Mouse (Mus musculus) limb, embryonic 14.5 days (tissue): ENCODE measurements around the gene Cntn2. TPM values are rescaled to one million over a fixed set of nuclear protein-coding genes. Genes with fewer than 3 reads are reported as not detected.

Experiments used
- ATAC-seq: fragments of 200-750 bp; cut with Nextera tagmentation; 2 replicates; pipeline ENCODE4 v1.8.0; 2017; ENCODE audit warnings: low read depth, moderate number of reproducible peaks, moderate TSS enrichment; ENCODE audit not compliant: low FRiP score
- DNase-seq: peaks from one replicate; pipeline ENCODE4 v3.0.0-alpha.2; 2015; ENCODE audit warnings: low spot score
- H3K27ac ChIP-seq: fragments of 300-500 bp; sonication (generic); replicated peaks from 2 replicates; pipeline ENCODE4 v1.5.1; 2014; ENCODE audit warnings: low read depth, mild to moderate bottlenecking, low read length, moderate library complexity, mixed read lengths
- H3K27me3 ChIP-seq: fragments of 300-500 bp; sonication (generic); 2 replicates; pipeline ENCODE4 v1.6.1; 2014; ENCODE audit warnings: low read length, mixed read lengths; ENCODE audit not compliant: control insufficient read depth, insufficient read depth
- H3K36me3 ChIP-seq: fragments of 300-500 bp; sonication (generic); 2 replicates; pipeline ENCODE4 v1.6.1; 2014; ENCODE audit warnings: mild to moderate bottlenecking, low read length, moderate library complexity, mixed read lengths; ENCODE audit not compliant: control insufficient read depth, insufficient read depth
- H3K4me1 ChIP-seq: fragments of 300-500 bp; sonication (generic); 2 replicates; pipeline ENCODE4 v1.6.1; 2014; ENCODE audit warnings: antibody characterized with exemption, low read length, mixed read lengths; ENCODE audit not compliant: control insufficient read depth, insufficient read depth
- H3K4me2 ChIP-seq: fragments of 300-500 bp; sonication (generic); replicated peaks from 2 replicates; pipeline ENCODE4 v1.6.1; 2014; ENCODE audit warnings: low read depth, mild to moderate bottlenecking, low read length, moderate library complexity; ENCODE audit not compliant: severe bottlenecking
- H3K4me3 ChIP-seq: fragments of 300-500 bp; sonication (generic); replicated peaks from 2 replicates; pipeline ENCODE4 v1.5.1; 2014; ENCODE audit warnings: low read length
- H3K9ac ChIP-seq: fragments of 300-500 bp; sonication (generic); 2 replicates; pipeline ENCODE4 v1.6.1; 2014; ENCODE audit warnings: mild to moderate bottlenecking, low read depth, low read length, moderate library complexity; ENCODE audit not compliant: severe bottlenecking
- H3K9me3 ChIP-seq: fragments of 300-500 bp; sonication (generic); 2 replicates; pipeline ENCODE4 v1.6.1; 2016; ENCODE audit warnings: low read length; ENCODE audit not compliant: control insufficient read depth
- POLR2A ChIP-seq: fragments of 200-500 bp; IDR thresholded peaks from 2 replicates; pipeline ENCODE4 v1.8.0; 2012; ENCODE audit warnings: inconsistent platforms, mild to moderate bottlenecking, moderate library complexity, borderline replicate concordance; ENCODE audit not compliant: insufficient read depth, insufficient read length; ENCODE audit errors: extremely low read depth
- WGBS: fragments of 180-500 bp; shearing (Covaris S2); extraction: QIAGEN DNeasy Blood & Tissue Kit; methylation state at CpG from one replicate; pipeline ENCODE4 v1.1.7; 2014; 5-methylcytosine and 5-hydroxymethylcytosine counted together
- polyA plus RNA-seq, 2 experiments: library from polyadenylated mRNA; depleted of rRNA in 1 of 2; stranded (reverse) in 1 of 2; unstranded in 1 of 2; fragments of >200 nt; fragmentation: Nextera tagmentation in 1 of 2; extraction: Ambion mirVana in 1 of 2; gene quantifications; 2 replicates each; pipeline versions ENCODE4 v1.2.1 to v1.2.3; 2012 to 2014

The Cntn2 gene
- polyA plus RNA-seq, 2 experiments = 0.84 to 1.1 TPM

DNA sequence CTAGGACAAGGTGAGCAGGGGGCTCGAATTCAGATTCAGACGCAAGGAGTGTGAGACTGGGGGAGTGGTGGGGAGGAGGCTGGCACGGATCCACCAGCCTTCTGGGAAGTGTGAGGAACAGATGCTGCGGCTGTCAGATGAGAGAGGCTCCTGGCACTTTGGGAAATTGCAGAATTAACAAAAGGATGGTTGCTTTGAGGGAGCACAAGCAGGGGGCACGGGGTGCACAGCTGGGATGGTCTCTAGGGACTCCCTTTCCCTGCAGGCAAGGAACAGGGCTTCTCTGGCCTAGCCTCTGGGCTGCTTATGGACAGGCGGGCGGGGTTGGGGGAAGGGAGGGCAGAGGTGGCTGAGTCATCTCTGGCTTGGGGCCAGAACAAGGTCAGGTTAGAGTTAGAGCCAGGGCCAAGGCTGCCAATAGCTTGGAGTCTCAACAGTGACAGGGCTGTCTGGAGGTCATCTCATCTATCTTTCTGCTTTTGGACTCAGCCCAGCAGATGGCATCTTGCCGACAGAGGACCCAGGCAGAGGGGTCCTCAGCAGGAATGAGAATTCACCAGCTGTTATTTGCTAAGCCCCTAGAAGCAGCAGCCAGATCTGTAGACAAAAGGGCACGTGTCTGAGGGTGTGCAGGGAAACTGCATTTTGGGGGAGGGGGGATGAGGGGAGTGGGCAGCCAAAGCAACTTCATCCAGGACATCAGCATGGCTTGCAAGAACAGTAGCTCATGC, 15.0 kb upstream of the Cntn2 start:
- H3K9ac ChIP-seq = no peak overlapping the region
- H3K9me3 ChIP-seq = no peaks in the 10 kb centered on the region
- no peaks in the 10 kb centered on the region for H3K27me3 ChIP-seq
- H3K27ac ChIP-seq = no peak overlapping the region
- DNase-seq (peak; percentile 37), ATAC-seq (peak; percentile 67; the same call in 1 of the 2 replicates)
- 24% methylated on average over 9 of the region's 9 CpGs for WGBS
- H3K4me1 ChIP-seq = peaks cover 8% of the 10 kb centered on the region; the same call in 1 of the 2 replicates
- TF ChIP-seq POLR2A = no peak
- no peak overlapping the region for H3K4me2 ChIP-seq
- no peaks in the 10 kb centered on the region for H3K36me3 ChIP-seq
- no peak overlapping the region for H3K4me3 ChIP-seq

DNA sequence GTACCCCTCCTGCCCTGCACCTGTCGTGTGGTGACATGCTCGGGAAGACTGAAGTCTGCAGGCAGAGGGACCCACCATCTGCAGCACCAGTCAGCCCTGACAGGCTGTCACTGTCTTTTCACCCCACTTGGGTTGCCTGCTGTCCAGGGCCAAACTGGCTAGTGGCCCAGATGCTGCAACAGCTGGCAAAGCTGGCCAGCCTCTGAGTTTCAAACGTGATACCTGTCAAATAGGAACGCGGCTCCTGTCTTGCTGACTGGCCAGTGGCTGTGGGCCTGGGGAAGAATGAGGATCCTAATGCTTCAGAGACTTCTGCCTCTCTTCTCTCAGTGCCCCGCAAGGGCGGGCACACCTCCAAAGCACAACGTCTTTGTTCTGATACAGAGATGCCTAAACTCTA, 733 bp upstream of the Cntn2 start:
- TF ChIP-seq POLR2A = no peak
- no peak overlapping the region for H3K9ac ChIP-seq
- H3K36me3 ChIP-seq = no peaks in the 10 kb centered on the region
- no peaks in the 10 kb centered on the region for H3K9me3 ChIP-seq
- H3K27me3 ChIP-seq = peaks cover 48% of the 10 kb centered on the region
- DNase-seq = no peak
- 77% methylated on average over 8 of the region's 8 CpGs for WGBS
- H3K4me2 ChIP-seq = no peak overlapping the region
- H3K4me1 ChIP-seq = peaks cover 8% of the 10 kb centered on the region; the same call in 1 of the 2 replicates
- H3K4me3 ChIP-seq = no peak overlapping the region
- no peak for ATAC-seq
- H3K27ac ChIP-seq = no peak overlapping the region

DNA sequence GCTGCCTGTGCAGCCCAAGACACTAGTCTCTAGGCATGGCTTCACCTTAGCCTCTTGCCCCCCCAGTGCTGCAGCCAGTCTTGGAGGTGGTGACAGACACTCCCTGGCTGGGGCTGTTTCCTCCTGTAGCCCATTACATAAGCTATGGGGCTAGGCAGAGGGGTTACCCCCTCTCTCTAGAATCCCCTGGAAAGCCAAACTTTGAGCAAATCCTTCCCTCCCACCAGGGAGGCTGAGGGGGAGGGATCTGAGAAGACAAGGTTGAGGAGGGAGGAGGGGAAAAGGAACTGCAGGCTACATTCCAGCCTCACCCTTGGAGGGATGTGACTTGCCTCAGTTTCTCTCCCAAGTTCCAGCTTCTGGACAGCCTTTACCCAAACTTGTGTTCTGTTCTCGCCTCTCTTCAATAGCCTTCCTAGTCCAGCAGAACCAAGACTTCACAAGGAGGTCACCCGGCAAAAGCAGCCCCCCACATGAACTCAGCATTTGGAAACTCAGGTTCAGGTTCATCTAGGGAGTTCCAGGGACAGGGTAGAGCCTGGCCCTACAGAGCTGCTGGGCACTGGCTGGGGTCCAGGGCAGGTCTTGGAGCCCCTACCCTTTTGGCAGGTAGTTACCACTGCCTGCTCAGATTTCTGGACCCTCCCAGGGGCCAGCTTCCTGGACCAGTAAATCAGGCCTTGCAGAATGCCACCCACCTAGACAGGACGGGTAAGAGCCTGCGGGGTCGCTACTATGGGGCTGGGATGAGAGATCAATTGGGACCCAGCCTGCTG, 1.0 kb downstream of the Cntn2 start:
- no peak for TF ChIP-seq POLR2A
- 11% methylated on average over 5 of the region's 5 CpGs for WGBS
- Histone ChIP-seq H3K27ac (no peak overlapping the region), H3K4me1 (peaks cover 8% of the 10 kb centered on the region; the same call in 1 of the 2 replicates), H3K4me2 (peak overlapping the region; percentile 46), H3K9me3 (no peaks in the 10 kb centered on the region), H3K4me3 (peak overlapping the region; percentile 24), H3K36me3 (no peaks in the 10 kb centered on the region), H3K9ac (no peak overlapping the region), H3K27me3 (peaks cover 48% of the 10 kb centered on the region)
- no peak for ATAC-seq
- no peak for DNase-seq

DNA sequence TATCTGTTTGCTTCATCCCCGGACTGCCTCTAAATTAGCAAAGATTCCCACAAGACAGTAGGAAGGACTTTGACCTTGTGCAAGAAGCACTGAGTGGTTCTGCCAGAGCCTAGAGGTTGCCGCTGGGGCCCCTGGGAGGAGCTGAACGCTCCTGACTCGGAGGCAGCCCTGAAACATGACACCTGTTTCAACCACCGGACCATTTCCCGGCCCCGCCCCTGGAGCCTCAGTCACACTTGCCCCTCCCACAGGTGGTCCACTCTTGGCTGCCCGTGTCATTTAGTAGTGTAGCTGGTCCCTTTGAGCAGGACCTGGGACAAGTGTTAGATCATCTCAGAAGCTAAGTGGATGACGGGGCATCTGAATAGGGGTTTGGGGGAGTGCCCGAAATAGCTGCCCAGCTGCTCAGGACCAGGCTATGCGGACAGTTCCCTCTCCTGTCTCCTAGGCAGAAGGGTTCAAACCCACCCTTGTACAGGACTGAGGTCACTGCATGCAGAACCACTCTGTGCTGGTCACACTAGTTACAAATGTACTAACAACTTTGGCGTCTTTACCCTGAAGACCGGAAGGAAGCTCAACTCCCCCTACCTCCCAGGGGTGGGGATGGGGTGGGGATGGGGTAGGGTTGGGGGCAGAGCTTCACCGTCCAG, 1.8 kb downstream of the Cntn2 start:
- no peaks in the 10 kb centered on the region for H3K9me3 ChIP-seq
- 4% methylated on average over 14 of the region's 14 CpGs for WGBS
- no peak overlapping the region for H3K4me3 ChIP-seq
- TF ChIP-seq POLR2A = no peak
- no peaks in the 10 kb centered on the region for H3K36me3 ChIP-seq
- H3K27me3 ChIP-seq = peaks cover 48% of the 10 kb centered on the region
- H3K9ac ChIP-seq = no peak overlapping the region
- no peak overlapping the region for H3K27ac ChIP-seq
- H3K4me2 ChIP-seq = no peak overlapping the region
- no peak for ATAC-seq
- DNase-seq = no peak
- H3K4me1 ChIP-seq = peaks cover 8% of the 10 kb centered on the region; the same call in 1 of the 2 replicates

DNA sequence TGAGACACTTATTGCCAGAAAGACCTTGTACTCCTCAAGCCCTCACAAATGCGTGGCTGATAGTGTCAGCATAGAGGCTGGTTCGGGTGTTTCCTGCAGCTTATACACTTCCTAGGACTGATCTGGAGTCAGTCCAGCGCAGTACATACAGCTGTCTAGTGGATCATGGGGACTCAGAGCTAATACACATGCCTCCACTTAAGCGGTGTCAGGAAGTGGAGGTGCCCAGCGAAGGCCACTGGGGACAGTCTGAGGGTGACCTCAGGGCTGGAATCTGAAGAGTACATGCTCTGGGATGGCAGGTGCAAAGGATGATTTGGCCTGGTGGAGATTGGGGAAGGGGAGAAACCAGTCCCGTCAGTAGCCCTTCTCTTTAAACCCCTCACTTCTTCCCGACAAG, 2.4 kb downstream of the Cntn2 start:
- ATAC-seq = no peak
- Histone ChIP-seq H3K9me3 (no peaks in the 10 kb centered on the region), H3K27me3 (peaks cover 48% of the 10 kb centered on the region), H3K36me3 (no peaks in the 10 kb centered on the region), H3K4me1 (peaks cover 8% of the 10 kb centered on the region; the same call in 1 of the 2 replicates), H3K4me2 (no peak overlapping the region), H3K4me3 (no peak overlapping the region), H3K9ac (no peak overlapping the region), H3K27ac (no peak overlapping the region)
- DNase-seq = no peak
- WGBS = 49% methylated on average over 7 of the region's 7 CpGs
- TF ChIP-seq POLR2A = no peak
